Mouse (Mus musculus) urinary bladder, postnatal 14 days (tissue): ENCODE results near the gene Rhno1.

Source experiments
- DNase-seq: peaks from one replicate; pipeline ENCODE4 v3.0.0; 2021; ENCODE audit warnings: low spot score

The Rhno1 gene

DNA sequence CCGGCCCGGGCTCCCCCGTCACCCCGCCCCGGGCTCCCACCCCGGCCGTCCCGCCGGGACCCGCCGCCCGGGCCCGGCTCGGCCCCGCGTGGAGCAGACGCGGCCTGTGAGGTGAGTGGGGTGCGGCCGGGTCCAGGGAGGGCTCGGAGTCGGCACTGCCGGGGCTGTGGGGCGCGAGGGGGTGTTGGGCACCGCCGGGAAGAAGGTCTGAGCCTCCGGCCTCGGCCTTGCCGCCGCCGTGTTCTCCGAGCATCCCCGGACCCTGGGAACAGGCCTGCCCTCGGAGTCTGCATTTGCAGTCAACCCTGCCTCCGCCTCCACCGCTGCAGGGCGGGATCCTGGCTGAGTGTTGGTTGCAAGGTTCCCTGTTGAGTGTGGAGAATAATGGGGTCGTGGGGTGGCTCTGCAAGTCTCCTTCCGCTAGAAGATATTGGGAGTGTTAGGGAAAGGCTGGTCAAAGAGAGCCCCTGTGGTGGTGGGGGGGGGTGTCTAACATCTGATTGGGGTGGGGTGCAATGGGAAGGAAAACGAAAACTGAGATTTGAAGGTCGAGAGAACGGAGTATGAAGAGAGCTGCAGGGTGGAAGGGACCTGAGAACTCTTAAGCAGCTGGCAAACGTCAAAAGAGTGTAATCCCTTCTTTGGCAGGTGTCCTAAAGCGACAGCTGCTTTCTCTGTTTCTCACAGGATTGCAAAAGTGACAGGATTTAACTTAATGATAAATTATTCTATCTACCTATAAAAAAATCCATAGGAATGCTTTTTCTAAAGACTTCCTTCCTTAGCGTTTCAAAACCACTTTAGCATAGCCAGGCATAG is 505 bp upstream of the Rhno1 start:
- no peak for DNase-seq

DNA sequence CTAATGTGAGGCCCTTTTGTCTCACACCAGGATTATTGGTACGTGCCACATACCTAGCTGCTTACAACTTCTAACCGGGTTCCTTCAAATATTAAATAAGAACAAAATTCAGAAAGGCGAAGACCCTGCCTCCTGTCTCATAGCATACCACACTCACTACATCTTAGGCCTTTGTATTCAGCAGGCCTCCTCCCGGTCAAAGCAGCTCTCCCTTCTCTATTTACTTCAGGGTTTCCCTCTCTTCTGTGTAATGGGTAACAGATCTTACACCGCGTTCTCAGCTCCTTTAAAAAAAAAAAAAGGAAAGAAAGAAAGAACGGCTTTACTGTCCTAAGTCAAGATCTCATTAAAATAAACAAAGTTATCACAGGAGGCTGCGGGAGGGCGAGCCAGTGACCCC is 810 bp downstream of the Rhno1 start:
- no peak for DNase-seq

DNA sequence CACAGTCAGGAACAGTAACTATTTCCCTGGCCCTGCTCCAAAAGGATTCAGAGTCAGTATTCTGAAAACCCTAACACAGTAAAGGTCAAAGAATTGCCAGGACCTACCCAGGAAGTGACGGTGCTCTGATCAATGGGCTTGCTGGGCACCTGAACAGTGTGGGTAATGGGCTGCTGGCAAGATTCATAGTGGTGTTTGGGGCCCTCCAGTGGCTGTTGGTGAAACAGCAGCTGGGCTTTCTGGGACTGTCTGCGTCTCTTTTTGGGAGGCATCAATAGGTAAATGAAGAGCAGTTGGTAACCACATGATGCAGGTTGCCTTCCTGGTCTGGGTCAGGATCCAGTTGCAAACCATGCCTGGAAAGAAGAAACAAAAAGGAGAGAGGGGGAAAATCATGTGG is 3.7 kb downstream of the Rhno1 start:
- peak; percentile 54 for DNase-seq

DNA sequence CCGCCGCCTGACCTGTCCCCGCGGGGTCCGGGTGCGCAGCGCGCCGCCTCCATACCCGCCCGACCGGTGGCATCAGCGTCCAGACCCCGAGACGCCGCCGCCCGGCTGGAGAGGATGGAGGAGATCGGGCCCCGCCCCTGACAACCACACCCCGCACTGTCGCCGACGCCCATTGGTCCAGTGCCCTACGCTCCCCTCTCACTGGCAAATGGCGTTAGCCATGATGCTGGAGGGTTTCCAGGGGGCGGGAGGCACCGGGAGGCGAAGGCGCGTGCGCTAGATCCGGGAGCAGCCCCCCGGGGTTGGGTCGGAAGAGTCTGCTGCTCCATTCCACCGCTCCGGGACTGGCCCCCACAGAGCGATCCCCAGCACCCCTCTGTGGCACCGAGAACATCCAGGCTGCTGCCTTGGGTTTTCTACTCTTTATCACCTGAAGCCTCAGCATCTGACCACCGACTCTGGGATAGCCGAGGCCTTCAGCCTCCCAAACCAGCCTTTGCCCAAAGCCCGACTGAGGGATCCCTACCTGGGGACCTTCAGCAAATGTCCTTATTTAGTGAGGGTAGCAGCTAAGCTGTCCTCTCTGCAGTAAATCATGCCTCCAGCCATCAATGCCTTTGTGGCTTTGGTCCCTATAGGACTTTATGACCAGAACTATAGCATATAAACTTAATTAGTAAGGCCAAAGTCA is 6.8 kb downstream of the Rhno1 start, which contains the start of gene Tulp3:
Gene Tulp3 (minus strand): TSS at position 126 of the 691 bp plus-strand sequence.
- peak; percentile 96 for DNase-seq

DNA sequence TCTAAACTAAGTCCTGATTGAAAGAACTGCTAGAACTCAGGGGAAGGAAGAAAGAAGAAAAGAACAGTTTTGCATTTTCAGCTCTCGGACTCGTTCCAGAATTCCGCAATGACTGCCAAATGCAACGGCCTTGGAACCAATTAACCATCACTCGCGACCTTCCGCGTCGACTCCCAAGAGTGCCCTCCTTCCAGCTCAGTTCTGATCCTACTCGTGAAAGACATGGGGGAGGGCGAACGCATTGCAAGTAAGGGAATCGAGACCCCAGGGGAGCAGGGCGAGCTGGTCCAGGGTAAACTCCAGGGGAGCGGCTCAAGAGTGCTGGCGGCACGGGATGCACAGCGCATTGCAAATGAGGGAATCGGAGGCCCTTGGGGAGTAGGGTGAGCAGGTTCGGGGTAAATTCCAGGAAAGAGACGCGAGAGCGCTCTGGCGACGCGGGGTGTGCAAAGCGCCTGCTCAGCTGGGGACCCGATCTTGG is 7.5 kb downstream of the Rhno1 start:
- DNase-seq, result peak; percentile 20

DNA sequence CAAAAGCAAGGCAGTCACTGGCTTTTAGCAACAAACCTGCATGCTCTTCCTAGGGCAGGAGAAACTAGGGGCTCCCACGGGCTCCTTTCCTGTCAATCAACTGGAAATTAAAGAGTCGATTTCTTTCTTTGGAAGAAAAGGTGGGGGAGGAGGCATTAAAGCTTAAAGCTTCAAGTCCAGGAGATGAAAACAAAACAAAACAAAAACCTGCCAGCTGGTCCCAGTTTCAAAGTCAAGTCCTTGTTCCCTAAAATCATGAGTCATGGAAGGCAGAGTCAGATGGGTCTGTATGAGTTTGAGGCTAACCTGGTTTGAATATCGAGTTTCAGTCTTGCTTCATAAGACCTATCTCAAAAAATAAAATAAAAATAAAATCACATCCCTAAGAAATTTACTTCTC is 8.6 kb downstream of the Rhno1 start:
- no peak for DNase-seq

DNA sequence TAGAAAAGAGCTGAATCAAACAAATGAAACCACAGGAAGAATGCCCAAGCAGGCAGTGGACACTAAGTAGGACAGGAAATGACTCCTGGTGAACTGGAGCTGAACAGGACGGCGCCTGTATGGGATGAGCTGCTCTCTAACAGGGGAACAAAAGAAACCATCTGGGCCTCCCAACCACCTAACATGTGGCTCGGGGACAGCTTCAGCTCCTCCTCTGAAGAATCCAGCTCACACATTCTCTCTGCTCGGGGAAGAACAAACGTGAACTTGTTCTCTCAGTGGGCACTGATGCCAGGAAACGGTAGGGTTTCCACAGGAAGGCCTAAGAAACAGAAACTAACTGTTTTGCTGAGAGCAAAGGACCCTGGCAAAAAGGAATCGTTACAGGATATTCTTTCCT is 13.0 kb downstream of the Rhno1 start:
- DNase-seq, result no peak

DNA sequence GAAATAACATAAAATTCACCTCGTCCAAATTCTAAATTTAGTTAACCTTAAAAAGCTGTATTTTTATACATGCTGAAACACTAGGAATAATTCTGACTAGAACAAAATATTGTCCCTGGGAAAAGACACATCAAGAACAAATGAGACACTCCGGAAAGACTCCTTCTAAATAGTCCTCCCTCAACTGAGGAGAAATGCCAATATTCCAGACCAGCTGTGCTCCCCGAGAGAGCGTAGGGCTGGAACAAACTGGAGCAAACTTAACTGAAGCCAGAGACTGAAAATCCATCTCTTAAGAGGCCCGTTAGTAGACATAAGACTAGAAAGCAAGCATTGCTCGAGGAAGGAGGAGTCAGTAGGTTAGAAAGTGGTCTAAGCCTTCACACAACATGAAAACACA is 15.9 kb downstream of the Rhno1 start:
- no peak for DNase-seq

DNA sequence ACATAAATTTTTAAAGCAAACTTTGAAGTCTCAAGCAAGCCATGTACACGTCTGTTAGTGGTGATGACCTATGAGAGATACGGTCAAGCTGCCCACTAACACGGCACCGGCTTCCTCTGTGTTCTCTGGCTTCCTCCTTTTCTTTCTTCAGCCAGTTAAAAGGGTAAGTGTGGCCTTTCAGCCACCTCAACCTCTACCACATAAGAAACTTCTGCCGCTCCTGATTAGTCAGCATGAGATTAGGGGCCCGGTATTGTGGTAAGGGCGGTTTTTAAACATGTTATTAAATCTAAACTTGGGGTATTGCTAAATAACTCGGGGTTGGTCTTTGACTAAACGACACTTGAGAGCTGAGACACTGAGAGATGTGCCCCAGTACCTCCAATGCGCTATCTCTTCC is 17.1 kb downstream of the Rhno1 start:
- no peak for DNase-seq

DNA sequence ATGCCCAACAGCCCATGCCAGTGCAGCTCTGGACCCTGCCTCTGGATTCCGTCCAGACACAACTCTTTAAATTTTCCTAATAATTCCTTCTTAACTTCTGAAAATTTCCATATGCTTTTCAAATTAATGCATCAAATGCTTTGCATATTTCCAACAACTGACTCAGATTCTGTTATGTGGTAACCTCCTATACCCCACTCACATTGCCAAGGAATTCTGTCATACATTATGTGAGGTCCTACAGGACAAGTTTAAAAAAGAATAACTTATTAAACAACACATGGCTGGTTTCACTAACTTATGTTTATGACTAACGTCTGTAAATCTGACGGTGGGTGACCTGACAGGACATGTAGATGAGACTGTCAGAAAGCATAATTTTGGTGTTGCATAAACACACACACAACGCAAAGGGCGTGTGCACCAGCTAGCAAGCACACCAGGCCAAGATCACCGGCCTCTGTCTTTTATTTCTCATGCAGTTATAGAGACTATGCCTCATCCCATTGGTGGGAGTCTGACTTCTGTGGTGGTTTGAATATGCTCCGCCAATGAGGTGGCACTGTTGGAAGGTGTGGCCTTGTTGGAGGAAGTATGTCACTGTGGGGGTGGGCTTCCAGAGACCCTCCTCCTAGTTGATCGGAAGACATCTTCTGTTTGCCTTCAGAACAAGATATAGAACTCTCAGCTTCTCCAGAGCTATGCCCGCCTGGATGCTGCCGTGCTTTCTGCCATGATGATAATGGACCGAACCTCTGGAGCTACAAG is 20.6 kb downstream of the Rhno1 start:
- no peak for DNase-seq

DNA sequence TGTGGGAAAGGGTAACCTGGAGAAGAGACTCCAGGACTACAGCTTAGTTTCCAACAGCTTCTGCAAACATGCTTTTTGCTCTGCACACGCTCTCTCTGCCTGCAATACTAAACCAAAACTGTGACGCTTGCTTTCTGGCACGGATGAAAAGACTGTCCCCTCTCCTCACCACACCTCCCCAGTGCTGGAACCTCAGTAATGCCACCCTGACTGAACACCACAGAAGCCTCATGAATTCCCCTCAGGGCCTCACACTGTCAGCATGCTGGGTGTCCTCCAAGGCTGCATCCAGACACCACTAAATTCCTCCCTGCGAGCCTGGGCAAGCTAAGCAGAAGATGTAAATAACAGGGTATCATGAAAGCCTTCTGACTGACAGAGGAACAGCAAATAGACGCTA is 23.8 kb downstream of the Rhno1 start:
- DNase-seq, result no peak

DNA sequence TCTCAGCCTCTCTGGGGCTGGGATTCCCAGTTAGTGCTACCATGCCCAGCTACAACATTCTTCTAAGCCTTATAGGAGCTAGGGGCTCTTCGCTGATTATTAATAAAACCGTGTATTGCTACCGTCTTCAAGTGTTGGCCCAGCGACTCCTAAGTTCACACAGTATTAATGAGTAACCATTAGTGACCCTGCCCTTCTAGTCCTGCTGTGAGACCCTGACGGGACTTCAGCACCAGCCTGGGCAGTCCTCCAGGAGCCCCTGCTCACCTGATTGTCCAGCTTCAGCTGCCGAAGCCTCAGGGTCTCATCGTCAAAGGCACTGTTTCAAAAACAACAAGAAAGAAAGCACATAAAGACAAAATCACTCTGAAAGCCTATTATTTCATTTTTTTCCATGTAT is 25.2 kb downstream of the Rhno1 start:
- DNase-seq, result no peak

DNA sequence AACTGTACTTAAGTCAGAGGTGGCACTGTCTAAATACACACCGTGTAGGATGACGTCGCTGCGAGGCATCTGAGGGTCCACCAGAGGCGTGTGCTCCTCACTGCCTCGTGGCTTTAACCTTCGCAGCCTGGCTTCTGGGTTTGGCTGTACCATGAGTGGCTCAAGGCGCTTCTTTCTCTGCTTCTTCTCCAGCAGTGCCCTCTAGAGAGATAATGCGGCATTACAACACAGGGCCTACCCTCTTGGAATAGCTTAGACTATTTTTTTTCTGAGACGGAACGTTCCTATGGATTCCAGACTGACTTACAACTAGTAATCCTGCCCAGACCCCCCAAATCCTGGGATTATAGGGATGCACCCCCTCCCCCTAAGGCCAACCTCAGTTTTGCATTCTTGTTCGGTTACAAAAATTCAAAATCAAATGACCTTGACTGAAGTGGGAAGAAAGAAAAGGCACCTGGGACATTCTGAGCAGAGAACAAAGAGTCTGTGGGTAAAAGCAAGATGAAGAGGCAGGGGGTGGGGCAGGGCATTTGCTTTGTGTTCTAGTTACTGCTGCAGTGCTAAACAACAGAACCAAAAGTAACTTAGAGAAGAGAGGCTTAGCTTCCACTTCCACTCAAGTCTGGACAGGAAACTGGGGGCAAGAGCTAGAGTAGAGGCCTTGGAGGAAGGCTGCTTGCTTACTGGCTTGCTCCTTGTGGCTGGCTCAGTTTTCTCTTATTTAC is 28.1 kb downstream of the Rhno1 start:
- peak; percentile 85 for DNase-seq

DNA sequence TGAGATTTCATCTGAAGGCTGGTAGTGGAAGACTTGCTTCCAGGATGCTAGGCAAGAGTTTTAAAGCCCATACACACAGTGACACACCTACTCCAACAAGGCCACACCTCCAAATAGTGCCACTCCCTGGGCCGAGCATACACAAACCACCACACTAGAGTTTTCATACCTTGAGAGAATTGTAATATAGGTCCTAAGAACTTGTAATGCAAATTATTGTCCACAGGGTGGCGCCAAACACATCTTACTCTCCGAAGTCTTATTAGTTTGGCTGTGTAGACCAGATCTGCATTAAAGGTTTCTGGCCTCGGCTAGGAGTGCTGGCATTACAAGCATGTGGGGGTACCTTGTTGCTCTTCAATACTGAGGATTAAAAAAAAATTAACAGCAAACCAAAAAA is 44.4 kb downstream of the Rhno1 start:
- peak; percentile 60 for DNase-seq

DNA sequence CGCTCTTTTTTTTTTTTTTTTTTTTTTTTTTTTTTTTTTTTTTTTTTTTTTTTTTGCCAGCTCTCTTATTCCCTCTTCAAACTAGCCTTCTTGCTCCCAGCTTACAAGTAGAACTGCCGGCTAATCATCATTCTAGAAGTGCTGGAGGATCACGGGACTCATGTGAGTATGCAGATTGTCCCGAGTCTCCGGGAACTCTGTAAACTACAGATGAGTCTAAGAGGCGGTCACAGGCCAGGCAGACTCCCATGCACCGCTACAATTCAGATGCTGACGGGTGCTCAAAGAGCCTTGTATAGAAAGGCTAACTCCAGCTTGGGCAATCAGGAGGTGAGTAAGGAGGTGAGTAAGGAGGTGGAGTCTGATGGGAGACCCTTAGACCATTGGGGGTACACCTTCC is 47.1 kb downstream of the Rhno1 start:
- DNase-seq, result no peak

DNA sequence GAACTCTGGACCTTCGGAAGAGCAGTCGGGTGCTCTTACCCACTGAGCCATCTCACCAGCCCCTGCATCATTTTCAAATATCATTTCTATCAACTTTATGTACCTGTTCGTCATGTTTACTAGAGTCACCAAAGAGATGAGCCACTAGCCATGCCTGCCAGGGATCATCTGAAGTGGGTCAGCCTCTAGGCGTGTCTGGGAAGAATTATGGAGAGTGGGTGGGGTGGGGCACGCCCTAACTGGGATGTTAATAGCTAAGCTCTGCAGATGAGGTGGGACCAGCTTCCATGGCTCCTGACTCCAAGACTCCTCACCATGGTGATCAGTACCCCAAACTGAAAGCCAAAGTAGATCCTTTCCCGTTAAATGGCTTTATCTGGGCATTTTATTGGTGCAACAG is 47.9 kb downstream of the Rhno1 start:
- no peak for DNase-seq

DNA sequence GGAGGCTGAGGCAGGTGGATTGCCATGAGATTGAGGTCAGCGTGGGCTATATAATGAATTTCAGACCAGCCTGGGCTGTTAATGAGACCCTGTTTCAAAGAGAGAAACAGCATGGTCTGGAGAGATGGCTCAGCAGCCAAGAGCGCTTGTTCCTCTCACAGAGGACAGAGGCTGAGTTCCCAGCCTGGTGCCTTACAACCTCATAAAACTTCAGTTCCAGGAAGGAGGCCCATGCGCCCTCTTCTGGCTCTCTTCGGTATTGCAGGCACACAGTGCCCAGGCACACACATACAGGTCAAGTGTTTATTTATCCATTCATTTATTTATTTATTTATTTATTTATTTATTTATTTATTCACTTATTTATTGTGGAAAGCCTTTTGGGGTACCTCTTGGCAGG is 54.4 kb downstream of the Rhno1 start:
- DNase-seq, result peak; percentile 58
